Mouse (Mus musculus): ENCODE measurements around the gene Btbd9.

GRCm38 (mm10) chr17:30200283-30200682 is 376.0 kb downstream of the Btbd9 start:
- TF ChIP-seq EP300 (IDR thresholded peaks at IDR 0.05) = no peak
- no peak for TF ChIP-seq CTCF (IDR thresholded peaks at IDR 0.05)
